Mouse (Mus musculus) lung, postnatal 36 days (tissue): ENCODE results near the gene Lims1.
A peak's percentile ranks its signal among the peaks of the same experiment; 100 is the strongest.
"Not testable (repeated sequence)": the region's sequence is repeated elsewhere in the genome, so short reads cannot be mapped to it uniquely, and the experiment has no call there.

Experiments used
- DNase-seq: peaks from one replicate; pipeline ENCODE4 v3.0.0; 2022; ENCODE audit warnings: mixed read lengths

Lims1 gene

GRCm38 (mm10) chr10:58323028-58323991 lies at the start of gene Lims1:
Gene Lims1 (plus strand): TSS chr10:58323466.
- DNase-seq: peak; percentile 99

GRCm38 (mm10) chr10:58282238-58282637 lies 41.0 kb upstream of the Lims1 start:
- DNase-seq: no peak

- no peak for DNase-seq
Measured at GRCm38 (mm10) chr10:58290742-58291141, 32.5 kb upstream of the Lims1 start.

- DNase-seq: no peak
Measured at GRCm38 (mm10) chr10:58294246-58294645, 29.0 kb upstream of the Lims1 start.

GRCm38 (mm10) chr10:58295605-58296004 lies 27.7 kb upstream of the Lims1 start:
- no peak for DNase-seq

- no peak for DNase-seq
Measured at GRCm38 (mm10) chr10:58304996-58305395, 18.3 kb upstream of the Lims1 start.

- no peak for DNase-seq
Measured at GRCm38 (mm10) chr10:58306897-58307296, 16.4 kb upstream of the Lims1 start.

- no peak for DNase-seq
Measured at GRCm38 (mm10) chr10:58310791-58311190, 12.5 kb upstream of the Lims1 start.

GRCm38 (mm10) chr10:58312887-58313286 lies 10.4 kb upstream of the Lims1 start:
- no peak for DNase-seq

- DNase-seq: peak; percentile 23
Measured at GRCm38 (mm10) chr10:58320881-58321280, 2.4 kb upstream of the Lims1 start.

- DNase-seq: no peak
Measured at GRCm38 (mm10) chr10:58322361-58323027, 772 bp upstream of the Lims1 start.

GRCm38 (mm10) chr10:58326271-58326670 lies 3.0 kb downstream of the Lims1 start:
- no peak for DNase-seq

GRCm38 (mm10) chr10:58327836-58328235 lies 4.6 kb downstream of the Lims1 start:
- not testable (repeated sequence) for DNase-seq

GRCm38 (mm10) chr10:58328517-58329108 lies 5.3 kb downstream of the Lims1 start:
- DNase-seq: no peak

- no peak for DNase-seq
Measured at GRCm38 (mm10) chr10:58330635-58331034, 7.4 kb downstream of the Lims1 start.

- DNase-seq: no peak
Measured at GRCm38 (mm10) chr10:58331741-58332140, 8.5 kb downstream of the Lims1 start.

GRCm38 (mm10) chr10:58333414-58333813 lies 10.1 kb downstream of the Lims1 start:
- peak; percentile 51 for DNase-seq

GRCm38 (mm10) chr10:58336156-58336555 lies 12.9 kb downstream of the Lims1 start:
- no peak for DNase-seq

GRCm38 (mm10) chr10:58337091-58337490 lies 13.8 kb downstream of the Lims1 start:
- not testable (repeated sequence) for DNase-seq

- peak; percentile 40 for DNase-seq
Measured at GRCm38 (mm10) chr10:58338590-58338989, 15.3 kb downstream of the Lims1 start.

- peak; percentile 76 for DNase-seq
Measured at GRCm38 (mm10) chr10:58341685-58342084, 18.4 kb downstream of the Lims1 start.

- DNase-seq: no peak
Measured at GRCm38 (mm10) chr10:58342199-58342598, 18.9 kb downstream of the Lims1 start.

GRCm38 (mm10) chr10:58343552-58343951 lies 20.3 kb downstream of the Lims1 start:
- DNase-seq: no peak
